Mouse (Mus musculus) C2C12 (cell line): Measurements from ENCODE around the gene Prrc2a.

Experiments
- CEBPB ChIP-seq: IDR thresholded peaks from one replicate; pipeline ENCODE4 v1.6.1; 2011; ENCODE audit warnings: low read depth, mild to moderate bottlenecking, control low read depth, moderate library complexity
- CTCF ChIP-seq: IDR thresholded peaks from one replicate; pipeline ENCODE4 v1.5.1; 2011; ENCODE audit not compliant: control insufficient read depth, insufficient read depth, insufficient read length
- MAX ChIP-seq: IDR thresholded peaks from one replicate; pipeline ENCODE4 v1.6.1; 2011; ENCODE audit warnings: mild to moderate bottlenecking, control low read depth
- USF1 ChIP-seq: IDR thresholded peaks from one replicate; pipeline ENCODE4 v1.6.1; 2011; ENCODE audit warnings: low read depth, mild to moderate bottlenecking, control low read depth, moderate library complexity

GRCm38 (mm10) chr17:35193881-35194843, 29.5 kb upstream of the Prrc2a start, which contains the start of gene Ltb:
- TF ChIP-seq CTCF (no peak), MAX (no peak), CEBPB (no peak), USF1 (no peak)
